Mouse (Mus musculus) forebrain, embryonic 11.5 days (tissue): Measurements from ENCODE around the gene Pnpla5. TPM values are rescaled to one million over a fixed set of nuclear protein-coding genes. Genes with fewer than 3 reads are reported as not detected.

ENCODE experiments used
- ATAC-seq: fragments of 200-750 bp; cut with Nextera tagmentation; replicated peaks from 2 replicates; pipeline ENCODE4 v1.8.0; 2017; ENCODE audit warnings: moderate TSS enrichment; ENCODE audit not compliant: low FRiP score
- DNase-seq: peaks from one replicate; pipeline ENCODE4 v3.0.0-alpha.2; 2017; ENCODE audit warnings: low spot score
- H3K27ac ChIP-seq: fragments of 300-500 bp; sonication (generic); 2 replicates; pipeline ENCODE4 v1.5.1; 2014; ENCODE audit warnings: low read depth, low read length
- H3K27me3 ChIP-seq: fragments of 300-500 bp; sonication (generic); 2 replicates; pipeline ENCODE4 v1.6.1; 2014; ENCODE audit warnings: mild to moderate bottlenecking, low read length, mixed read lengths; ENCODE audit not compliant: control insufficient read depth, insufficient read depth
- H3K36me3 ChIP-seq: fragments of 300-500 bp; sonication (generic); 2 replicates; pipeline ENCODE4 v1.6.1; 2014; ENCODE audit warnings: mild to moderate bottlenecking, low read length, moderate library complexity, mixed read lengths; ENCODE audit not compliant: control insufficient read depth, insufficient read depth
- H3K4me1 ChIP-seq: fragments of 300-500 bp; sonication (generic); replicated peaks from 2 replicates; pipeline ENCODE4 v1.6.1; 2014; ENCODE audit warnings: low read length, mixed read lengths; ENCODE audit not compliant: control insufficient read depth, insufficient read depth
- H3K4me2 ChIP-seq: fragments of 300-500 bp; sonication (generic); 2 replicates; pipeline ENCODE4 v1.6.1; 2014; ENCODE audit warnings: low read depth, mild to moderate bottlenecking, low read length, moderate library complexity, mixed read lengths; ENCODE audit not compliant: severe bottlenecking
- H3K4me3 ChIP-seq: fragments of 300-500 bp; sonication (generic); 2 replicates; pipeline ENCODE4 v1.5.1; 2014; ENCODE audit warnings: low read depth, low read length
- H3K9ac ChIP-seq: fragments of 300-500 bp; sonication (generic); 2 replicates; pipeline ENCODE4 v1.6.1; 2014; ENCODE audit warnings: low read length
- H3K9me3 ChIP-seq: fragments of 300-500 bp; sonication (generic); 2 replicates; pipeline ENCODE4 v1.6.1; 2016; ENCODE audit warnings: low read length, mixed read lengths; ENCODE audit not compliant: control insufficient read depth
- WGBS: fragments of 180-500 bp; shearing (Covaris S2); extraction: QIAGEN DNeasy Blood & Tissue Kit; methylation state at CpG from one replicate; pipeline ENCODE4 v1.1.7; 2014; 5-methylcytosine and 5-hydroxymethylcytosine counted together
- microRNA-seq: library from miRNA; unstranded; fragments of <30 nt; microRNA quantifications from one replicate; pipeline ENCODE4, GENCODE M21; 2016; ENCODE audit not compliant: insufficient number of aligned reads
- polyA plus RNA-seq: library from polyadenylated mRNA; unstranded; fragments of >200 nt; fragmentation: Nextera tagmentation; extraction: Ambion mirVana; gene quantifications from 2 replicates; pipeline ENCODE4 v1.2.1, GENCODE M21; 2014

The Pnpla5 gene
- polyA plus RNA-seq, 1 experiment from 2014 or later, result not detected

- peak; percentile 84 for DNase-seq
- peaks cover 11% of the 10 kb centered on the region; the same call in 1 of the 2 replicates for H3K27me3 ChIP-seq
- H3K27ac ChIP-seq, result no peak overlapping the region
- H3K4me3 ChIP-seq, result no peak overlapping the region
- H3K4me1 ChIP-seq, result peaks cover 5% of the 10 kb centered on the region
- no peaks in the 10 kb centered on the region for H3K9me3 ChIP-seq
- ATAC-seq, result no peak
- H3K9ac ChIP-seq, result no peak overlapping the region
- no peak overlapping the region for H3K4me2 ChIP-seq
- 30% methylated on average over 7 of the region's 7 CpGs for WGBS
- H3K36me3 ChIP-seq, result no peaks in the 10 kb centered on the region
Measured at GRCm38 (mm10) chr15:84072226-84072625, 50.7 kb downstream of the Pnpla5 start.

GRCm38 (mm10) chr15:84070116-84070676, 52.8 kb downstream of the Pnpla5 start:
- DNase-seq (no peak), ATAC-seq (no peak)
- peak overlapping the region; percentile 24 for H3K4me2 ChIP-seq
- peaks cover 11% of the 10 kb centered on the region; the same call in 1 of the 2 replicates for H3K27me3 ChIP-seq
- H3K36me3 ChIP-seq, result no peaks in the 10 kb centered on the region
- H3K9ac ChIP-seq, result no peak overlapping the region
- WGBS, result 5% methylated on average over 13 of the region's 13 CpGs
- H3K27ac ChIP-seq, result no peak overlapping the region
- no peak overlapping the region for H3K4me3 ChIP-seq
- peaks cover 6% of the 10 kb centered on the region for H3K4me1 ChIP-seq
- H3K9me3 ChIP-seq, result peaks cover 2% of the 10 kb centered on the region; the same call in 1 of the 2 replicates

GRCm38 (mm10) chr15:84069455-84070050, 53.4 kb downstream of the Pnpla5 start:
- Histone ChIP-seq H3K4me1 (peaks cover 7% of the 10 kb centered on the region), H3K9me3 (peaks cover 2% of the 10 kb centered on the region; the same call in 1 of the 2 replicates), H3K4me2 (peak overlapping the region; percentile 24), H3K27me3 (peaks cover 8% of the 10 kb centered on the region; the same call in 1 of the 2 replicates), H3K4me3 (no peak overlapping the region), H3K9ac (no peak overlapping the region), H3K27ac (no peak overlapping the region), H3K36me3 (no peaks in the 10 kb centered on the region)
- no peak for DNase-seq
- WGBS, result 10% methylated on average over 16 of the region's 16 CpGs
- no peak for ATAC-seq

GRCm38 (mm10) chr15:84065701-84066100, 57.3 kb downstream of the Pnpla5 start:
- H3K9ac ChIP-seq, result no peak overlapping the region
- 72% methylated on average over 4 of the region's 4 CpGs for WGBS
- peaks cover 7% of the 10 kb centered on the region for H3K27me3 ChIP-seq
- no peak for DNase-seq
- H3K4me3 ChIP-seq, result no peak overlapping the region
- H3K4me1 ChIP-seq, result peaks cover 4% of the 10 kb centered on the region
- no peak overlapping the region for H3K4me2 ChIP-seq
- H3K36me3 ChIP-seq, result no peaks in the 10 kb centered on the region
- H3K27ac ChIP-seq, result no peak overlapping the region
- ATAC-seq, result no peak
- H3K9me3 ChIP-seq, result peaks cover 2% of the 10 kb centered on the region; the same call in 1 of the 2 replicates

- peak; percentile 80 for DNase-seq
- peaks cover 2% of the 10 kb centered on the region; the same call in 1 of the 2 replicates for H3K9me3 ChIP-seq
- H3K4me2 ChIP-seq, result peak within 1 kb of the TSS; percentile 62
- peak within 1 kb of the TSS; percentile 30 for H3K9ac ChIP-seq
- no peaks in the 10 kb centered on the region for H3K36me3 ChIP-seq
- 0 out of 2 replicates have a peak, but pooled peaks have one; percentile 42 for ATAC-seq
- H3K27me3 ChIP-seq, result peaks cover 6% of the 10 kb centered on the region
- H3K27ac ChIP-seq, result no peak within 1 kb of the TSS
- 2% methylated on average over 27 of the region's 29 CpGs for WGBS
- H3K4me3 ChIP-seq, result peak within 1 kb of the TSS; percentile 33
- peaks cover 4% of the 10 kb centered on the region for H3K4me1 ChIP-seq
Measured at GRCm38 (mm10) chr15:84065140-84065539, 57.8 kb downstream of the Pnpla5 start, which contains the start of gene Efcab6. Gene Efcab6, minus strand, starts transcription at chr15:84065379.

Small RNA genes within 50 kb of the gene (microRNA-seq; reads per million reads assigned to microRNA genes)
- not detected for gene Mir6392

Other genes with a start within 250 kb of the Pnpla5 start
- 0.20 and 0.32 TPM in 2 replicates for gene Efcab6, start 57.8 kb downstream of the Pnpla5 start, polyA plus RNA-seq
- 9.7 and 11.8 TPM in 2 replicates for gene Sult4a1, start 17.4 kb downstream of the Pnpla5 start, polyA plus RNA-seq
- gene Pnpla3, start 44.7 kb upstream of the Pnpla5 start, polyA plus RNA-seq, result 1.6 and 2.0 TPM in 2 replicates
- gene Samm50, start 69.1 kb upstream of the Pnpla5 start, polyA plus RNA-seq, result 78.8 and 83.0 TPM in 2 replicates
- gene Parvb, start 108.9 kb upstream of the Pnpla5 start, polyA plus RNA-seq, result 3.3 and 4.9 TPM in 2 replicates
- gene Parvg, start 200.9 kb upstream of the Pnpla5 start, polyA plus RNA-seq, result 0.35 and 0.56 TPM in 2 replicates